Mouse (Mus musculus): ENCODE data around the gene Nufip2. TPM values are rescaled to one million over a fixed set of nuclear protein-coding genes. Genes with fewer than 3 reads are reported as not detected.

The Nufip2 gene
- polyA plus RNA-seq, 1 experiment from 2014 or later = 2.7 TPM

GRCm38 (mm10) chr11:77777937-77778336, 92.0 kb downstream of the Nufip2 start:
- whole genome bisulfite sequencing (ENCODE audit: insufficient replicate concordance) = 89% methylated on average over 17 of the region's 17 CpGs
- H3K27ac ChIP-seq = no peak overlapping the region; the same call in 1 of the 2 replicates
- H3K4me3 ChIP-seq = no peak overlapping the region
- H3K4me1 ChIP-seq = peaks cover 74% of the 10 kb centered on the region
- no peak for ATAC-seq
- H3K4me2 ChIP-seq = no peak overlapping the region
- H3K36me3 ChIP-seq = peaks cover 59% of the 10 kb centered on the region
- no peak overlapping the region for H3K9ac ChIP-seq
- H3K27me3 ChIP-seq (replicated peaks) = no peaks in the 10 kb centered on the region
- no peaks in the 10 kb centered on the region for H3K9me3 ChIP-seq (replicated peaks)

- Histone ChIP-seq H3K4me2 (no peak overlapping the region), H3K9me3 (replicated peaks) (no peaks in the 10 kb centered on the region), H3K4me3 (no peak overlapping the region), H3K4me1 (peaks cover 74% of the 10 kb centered on the region), H3K9ac (no peak overlapping the region), H3K27ac (peak overlapping the region; percentile 16), H3K27me3 (replicated peaks) (no peaks in the 10 kb centered on the region), H3K36me3 (peaks cover 53% of the 10 kb centered on the region)
- no peak for ATAC-seq
- 70% methylated on average over 1 of the region's 1 CpGs for WGBS (ENCODE audit: insufficient replicate concordance)
Observed at GRCm38 (mm10) chr11:77779240-77779639, 93.3 kb downstream of the Nufip2 start.

GRCm38 (mm10) chr11:77781088-77781487, 95.1 kb downstream of the Nufip2 start:
- peak overlapping the region; percentile 94 for H3K27ac ChIP-seq
- peak overlapping the region; percentile 4; the same call in 1 of the 2 replicates for H3K9ac ChIP-seq
- H3K27me3 ChIP-seq (replicated peaks) = no peaks in the 10 kb centered on the region
- no peaks in the 10 kb centered on the region for H3K9me3 ChIP-seq (replicated peaks)
- no peak overlapping the region for H3K4me2 ChIP-seq
- WGBS (ENCODE audit: insufficient replicate concordance) = 72% methylated on average over 7 of the region's 7 CpGs
- H3K4me1 ChIP-seq = peaks cover 81% of the 10 kb centered on the region
- ATAC-seq = no peak
- H3K36me3 ChIP-seq = peaks cover 51% of the 10 kb centered on the region
- H3K4me3 ChIP-seq = no peak overlapping the region

- H3K9me3 ChIP-seq (replicated peaks) = no peaks in the 10 kb centered on the region
- no peak overlapping the region for H3K4me2 ChIP-seq
- 0 out of 2 replicates have a peak overlapping the region, but pooled peaks have one; percentile 9 for H3K9ac ChIP-seq
- WGBS (ENCODE audit: insufficient replicate concordance) = 87% methylated on average over 7 of the region's 7 CpGs
- H3K4me1 ChIP-seq = peaks cover 90% of the 10 kb centered on the region
- H3K4me3 ChIP-seq = no peak overlapping the region
- peaks cover 48% of the 10 kb centered on the region for H3K36me3 ChIP-seq
- H3K27me3 ChIP-seq (replicated peaks) = no peaks in the 10 kb centered on the region
- no peak for ATAC-seq
- peak overlapping the region; percentile 94 for H3K27ac ChIP-seq
Observed at GRCm38 (mm10) chr11:77782104-77782815, 96.3 kb downstream of the Nufip2 start.

- Histone ChIP-seq H3K9ac (peak overlapping the region; percentile 71), H3K27ac (peak overlapping the region; percentile 94), H3K27me3 (replicated peaks) (no peaks in the 10 kb centered on the region), H3K36me3 (peaks cover 44% of the 10 kb centered on the region), H3K4me2 (peak overlapping the region; percentile 71), H3K4me3 (peak overlapping the region; percentile 40), H3K9me3 (replicated peaks) (no peaks in the 10 kb centered on the region), H3K4me1 (peaks cover 94% of the 10 kb centered on the region)
- WGBS (ENCODE audit: insufficient replicate concordance) = 57% methylated on average over 10 of the region's 10 CpGs
- ATAC-seq = 0 out of 2 replicates have a peak, but pooled peaks have one; percentile 4
Observed at GRCm38 (mm10) chr11:77783211-77783746, 97.3 kb downstream of the Nufip2 start.

GRCm38 (mm10) chr11:77783747-77784646, 98.0 kb downstream of the Nufip2 start:
- 19% methylated on average over 18 of the region's 18 CpGs for WGBS (ENCODE audit: insufficient replicate concordance)
- Histone ChIP-seq H3K4me1 (peaks cover 94% of the 10 kb centered on the region), H3K9me3 (replicated peaks) (no peaks in the 10 kb centered on the region), H3K4me2 (peak overlapping the region; percentile 71), H3K36me3 (peaks cover 38% of the 10 kb centered on the region), H3K4me3 (peak overlapping the region; percentile 40), H3K27ac (peak overlapping the region; percentile 94), H3K9ac (peak overlapping the region; percentile 71), H3K27me3 (replicated peaks) (no peaks in the 10 kb centered on the region)
- peak; percentile 70 for ATAC-seq

DNA sequence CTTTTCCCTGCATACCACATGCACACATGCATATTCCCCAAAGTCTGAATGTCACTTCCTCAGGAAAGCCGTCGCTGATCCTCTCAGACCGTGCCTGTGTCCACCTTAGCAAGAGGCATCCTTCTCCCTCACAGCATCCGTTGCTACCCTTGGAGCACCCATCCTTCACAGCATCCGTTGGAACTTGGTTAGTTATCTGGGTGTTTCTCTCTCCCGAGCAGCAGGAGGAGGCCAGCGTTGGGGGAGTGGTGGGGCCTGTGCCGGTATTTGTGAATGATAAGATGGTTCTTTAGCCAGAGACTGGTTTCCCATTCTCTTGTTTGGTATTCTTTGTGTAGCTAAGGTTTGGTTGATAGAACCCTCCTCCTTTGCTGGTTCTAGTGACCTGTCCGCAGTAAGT, 98.9 kb downstream of the Nufip2 start:
- Histone ChIP-seq H3K4me3 (peak overlapping the region; percentile 40), H3K27ac (peak overlapping the region; percentile 94), H3K4me1 (peaks cover 94% of the 10 kb centered on the region), H3K9ac (peak overlapping the region; percentile 71), H3K9me3 (replicated peaks) (no peaks in the 10 kb centered on the region), H3K4me2 (peak overlapping the region; percentile 71), H3K36me3 (peaks cover 29% of the 10 kb centered on the region), H3K27me3 (replicated peaks) (no peaks in the 10 kb centered on the region)
- peak; percentile 77 for ATAC-seq
- 23% methylated on average over 9 of the region's 9 CpGs for WGBS (ENCODE audit: insufficient replicate concordance)

DNA sequence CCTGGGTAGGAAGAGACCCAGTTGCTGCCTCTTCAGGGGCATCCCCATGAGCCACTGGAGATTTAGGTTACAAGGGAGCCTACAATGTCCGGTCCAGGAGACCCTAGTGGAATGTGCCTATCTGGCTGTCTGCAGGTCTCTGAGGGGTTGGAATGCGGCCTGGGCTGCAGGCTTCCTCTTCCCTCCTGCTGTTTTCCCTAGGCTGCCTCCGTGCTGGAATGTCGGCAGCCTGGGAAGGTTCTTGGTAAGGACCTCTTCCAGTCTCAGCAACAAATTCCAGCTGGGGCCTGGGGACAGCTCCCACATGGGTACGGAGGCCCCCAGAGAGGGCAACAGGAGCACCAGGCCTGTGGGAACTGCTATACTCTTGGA, 99.4 kb downstream of the Nufip2 start:
- no peaks in the 10 kb centered on the region for H3K9me3 ChIP-seq (replicated peaks)
- H3K27me3 ChIP-seq (replicated peaks) = no peaks in the 10 kb centered on the region
- H3K4me2 ChIP-seq = peak overlapping the region; percentile 71
- H3K4me3 ChIP-seq = peak overlapping the region; percentile 40
- H3K27ac ChIP-seq = peak overlapping the region; percentile 94
- 20% methylated on average over 5 of the region's 5 CpGs for WGBS (ENCODE audit: insufficient replicate concordance)
- no peak for ATAC-seq
- peak overlapping the region; percentile 71 for H3K9ac ChIP-seq
- H3K36me3 ChIP-seq = peaks cover 27% of the 10 kb centered on the region
- H3K4me1 ChIP-seq = peaks cover 97% of the 10 kb centered on the region

- Histone ChIP-seq H3K4me3 (peak overlapping the region; percentile 40; the same call in 1 of the 2 replicates), H3K27ac (peak overlapping the region; percentile 94), H3K27me3 (replicated peaks) (no peaks in the 10 kb centered on the region), H3K4me1 (peaks cover 97% of the 10 kb centered on the region), H3K9me3 (replicated peaks) (no peaks in the 10 kb centered on the region), H3K9ac (peak overlapping the region; percentile 71), H3K4me2 (peak overlapping the region; percentile 71), H3K36me3 (peaks cover 21% of the 10 kb centered on the region)
- ATAC-seq = no peak
- WGBS (ENCODE audit: insufficient replicate concordance) = 25% methylated on average over 7 of the region's 7 CpGs
Observed at GRCm38 (mm10) chr11:77785768-77786561, 100.0 kb downstream of the Nufip2 start.

DNA sequence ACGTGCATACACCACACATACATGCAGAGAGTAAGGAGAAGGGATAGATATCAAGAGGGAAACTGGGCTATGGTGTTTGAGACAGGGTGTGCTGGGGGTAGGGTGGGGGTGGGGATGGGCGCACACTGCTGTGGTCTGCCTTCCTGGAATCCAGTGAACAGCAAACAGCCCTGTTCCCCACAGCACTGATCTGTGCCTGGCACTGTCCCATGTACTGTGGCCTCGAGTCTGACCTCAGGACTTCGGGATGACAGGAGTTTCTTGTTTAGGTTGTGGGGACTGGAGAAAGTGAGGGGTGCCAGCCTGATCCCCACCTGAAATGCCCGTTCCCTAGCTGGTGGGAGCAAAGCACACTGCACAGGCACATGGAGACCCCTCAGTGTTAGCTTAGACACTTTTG, 101.8 kb downstream of the Nufip2 start, which contains the start of gene Gm10277:
Gm10277 (minus strand) TSS at position 41 of the 400 bp plus-strand sequence.
- H3K4me3 ChIP-seq = no peak within 1 kb of the TSS
- ATAC-seq = 0 out of 2 replicates have a peak, but pooled peaks have one; percentile 20
- peaks cover 11% of the 10 kb centered on the region; the same call in 1 of the 2 replicates for H3K36me3 ChIP-seq
- H3K4me1 ChIP-seq = peaks cover 97% of the 10 kb centered on the region
- peak within 1 kb of the TSS; percentile 10; the same call in 1 of the 2 replicates for H3K4me2 ChIP-seq
- H3K9ac ChIP-seq = peak within 1 kb of the TSS; percentile 71
- peak within 1 kb of the TSS; percentile 94 for H3K27ac ChIP-seq
- 31% methylated on average over 5 of the region's 5 CpGs for WGBS (ENCODE audit: insufficient replicate concordance)
- H3K27me3 ChIP-seq (replicated peaks) = no peaks in the 10 kb centered on the region
- no peaks in the 10 kb centered on the region for H3K9me3 ChIP-seq (replicated peaks)

DNA sequence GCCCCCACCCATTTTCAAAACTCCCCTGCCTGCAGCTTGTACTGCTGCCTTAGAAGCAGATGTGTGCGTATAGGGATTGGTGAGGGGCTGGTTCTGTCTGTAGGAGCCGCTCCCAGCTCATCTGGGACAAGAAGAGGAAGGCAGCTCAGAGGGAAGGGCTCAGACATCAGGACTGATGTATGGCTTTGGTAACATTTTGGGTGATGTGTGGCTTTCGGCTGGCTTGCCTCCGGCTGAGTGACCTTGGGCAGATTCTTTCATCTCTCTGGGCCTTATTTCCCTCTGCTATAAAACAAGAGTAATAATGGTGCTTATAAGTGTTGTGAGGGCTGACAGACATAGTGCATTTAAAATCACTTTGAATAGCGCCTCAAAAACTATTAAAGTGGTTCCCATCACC, 103.6 kb downstream of the Nufip2 start:
- Histone ChIP-seq H3K27me3 (replicated peaks) (no peaks in the 10 kb centered on the region), H3K9ac (peak overlapping the region; percentile 39; the same call in 1 of the 2 replicates), H3K4me2 (no peak overlapping the region), H3K4me3 (no peak overlapping the region), H3K4me1 (peaks cover 94% of the 10 kb centered on the region), H3K36me3 (peaks cover 11% of the 10 kb centered on the region; the same call in 1 of the 2 replicates), H3K27ac (peak overlapping the region; percentile 93), H3K9me3 (replicated peaks) (no peaks in the 10 kb centered on the region)
- ATAC-seq = no peak
- 84% methylated on average over 5 of the region's 5 CpGs for WGBS (ENCODE audit: insufficient replicate concordance)
